Mouse (Mus musculus): ENCODE measurements around the gene Lrrc4.

- no peak for TF ChIP-seq POLR2A (IDR thresholded peaks at IDR 0.05; ENCODE audit: borderline replicate concordance, extremely low read depth, low read depth, low read length)
- TF ChIP-seq CTCF (IDR thresholded peaks at IDR 0.05; ENCODE audit: insufficient read depth, low read length), result no peak
Observed at GRCm38 (mm10) chr6:28852342-28852741, 20.8 kb upstream of the Lrrc4 start.
